Mouse (Mus musculus): Measurements from ENCODE around the gene Dnajc7. TPM values are rescaled to one million over a fixed set of nuclear protein-coding genes. Genes with fewer than 3 reads are reported as not detected.
A peak's percentile ranks its signal among the peaks of the same experiment; 100 is the strongest.
"Not testable (repeated sequence)": the region's sequence is repeated elsewhere in the genome, so short reads cannot be mapped to it uniquely, and the experiment has no call there.

Dnajc7 gene
- polyA plus RNA-seq, 1 experiment from 2014 or later, result 91.9 TPM

DNA sequence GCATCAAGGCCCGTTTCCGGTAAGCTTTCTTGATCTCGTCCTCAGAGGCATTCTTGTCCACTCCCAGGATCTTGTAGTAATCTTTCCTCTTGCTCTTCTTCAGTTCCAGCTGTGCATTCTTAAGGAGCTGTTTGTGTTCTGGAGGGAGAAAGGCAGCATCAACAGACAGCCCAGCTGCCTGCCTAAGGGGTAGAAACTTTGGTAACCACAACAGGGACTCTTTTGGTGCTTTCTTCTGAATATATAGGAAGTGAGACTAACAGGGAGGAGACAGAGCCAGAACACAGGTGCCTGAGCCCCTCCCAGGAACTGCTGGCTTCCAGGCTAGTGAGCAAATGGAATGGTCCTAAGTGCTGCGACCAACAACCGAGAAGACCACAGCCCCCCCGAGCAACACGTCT, 35.4 kb downstream of the Dnajc7 start:
- Histone ChIP-seq H3K4me3 (ENCODE audit: low read depth, low read length) (no peak overlapping the region), H3K9me3 (ENCODE audit: control insufficient read depth, low read length) (no peaks in the 10 kb centered on the region), H3K4me1 (replicated peaks; ENCODE audit: control insufficient read depth, insufficient read depth) (no peaks in the 10 kb centered on the region), H3K9ac (ENCODE audit: low read length) (no peak overlapping the region), H3K27ac (replicated peaks) (no peak overlapping the region), H3K27me3 (ENCODE audit: control insufficient read depth, insufficient read depth, low read length) (no peaks in the 10 kb centered on the region), H3K4me2 (replicated peaks; ENCODE audit: low read depth) (no peak overlapping the region), H3K36me3 (ENCODE audit: control insufficient read depth, insufficient read depth, low read length) (peaks cover 40% of the 10 kb centered on the region)
- WGBS, result 90% methylated on average over 7 of the region's 7 CpGs
- no peak for TF ChIP-seq EP300 (optimal IDR thresholded peaks at IDR 0.05)
- no peak for TF ChIP-seq CTCF (IDR thresholded peaks at IDR 0.05; ENCODE audit: low read depth)
- no peak for DNase-seq (ENCODE audit: low spot score)
- no peak for ATAC-seq (ENCODE audit: low FRiP score, low TSS enrichment)

DNA sequence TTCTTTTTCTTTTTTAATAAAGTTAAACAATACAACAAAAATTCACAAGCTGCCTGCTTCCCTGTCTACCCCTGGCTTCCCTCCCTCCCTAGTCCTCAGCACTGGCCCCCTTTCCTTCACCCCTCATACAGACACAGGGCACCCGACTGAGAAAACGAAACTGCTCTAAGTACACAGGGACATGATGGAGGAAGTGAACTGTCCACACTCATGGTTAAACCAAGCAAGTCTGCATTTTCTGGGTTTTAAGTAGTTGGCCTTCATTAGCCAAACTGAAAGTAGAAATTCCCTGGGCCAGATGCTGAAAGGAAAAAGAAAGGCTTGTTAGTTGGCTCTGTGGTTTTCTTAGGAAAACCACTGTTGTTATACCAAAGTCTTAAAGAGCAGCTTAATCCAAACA, 37.1 kb downstream of the Dnajc7 start:
- peaks cover 40% of the 10 kb centered on the region for H3K36me3 ChIP-seq (ENCODE audit: control insufficient read depth, insufficient read depth, low read length)
- no peaks in the 10 kb centered on the region for H3K4me1 ChIP-seq (replicated peaks; ENCODE audit: control insufficient read depth, insufficient read depth)
- DNase-seq (ENCODE audit: low spot score), result no peak
- WGBS, result 72% methylated on average over 2 of the region's 2 CpGs
- no peak for ATAC-seq (ENCODE audit: low FRiP score, low TSS enrichment)
- H3K4me3 ChIP-seq (ENCODE audit: low read depth, low read length), result no peak overlapping the region
- H3K9ac ChIP-seq (ENCODE audit: low read length), result no peak overlapping the region
- no peaks in the 10 kb centered on the region for H3K9me3 ChIP-seq (ENCODE audit: control insufficient read depth, low read length)
- no peak for TF ChIP-seq CTCF (IDR thresholded peaks at IDR 0.05; ENCODE audit: low read depth)
- no peak for TF ChIP-seq EP300 (optimal IDR thresholded peaks at IDR 0.05)
- H3K4me2 ChIP-seq (replicated peaks; ENCODE audit: low read depth), result no peak overlapping the region
- no peak overlapping the region for H3K27ac ChIP-seq (replicated peaks)
- H3K27me3 ChIP-seq (ENCODE audit: control insufficient read depth, insufficient read depth, low read length), result no peaks in the 10 kb centered on the region

DNA sequence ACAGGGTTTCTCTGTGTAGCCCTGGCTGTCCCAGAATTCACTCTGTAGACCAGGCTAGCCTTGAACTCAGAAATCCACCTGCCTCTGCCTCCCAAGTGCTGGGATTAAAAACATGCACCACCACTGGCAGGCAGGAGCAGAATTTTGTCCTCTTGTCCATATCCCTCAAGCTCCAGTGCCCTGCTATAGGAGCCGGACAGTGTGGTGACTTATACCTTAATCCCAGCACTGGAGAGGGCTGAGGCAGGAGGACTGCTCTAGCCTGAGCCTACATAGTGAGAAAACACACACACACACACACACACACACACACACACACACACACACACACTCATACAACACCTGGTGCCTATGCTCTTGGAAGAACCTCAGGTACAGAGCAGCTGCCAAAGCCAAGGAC, 37.6 kb downstream of the Dnajc7 start:
- 96% methylated on average over 1 of the region's 1 CpGs for WGBS
- peaks cover 37% of the 10 kb centered on the region for H3K36me3 ChIP-seq (ENCODE audit: control insufficient read depth, insufficient read depth, low read length)
- not testable (repeated sequence) for ATAC-seq (ENCODE audit: low FRiP score, low TSS enrichment)

DNA sequence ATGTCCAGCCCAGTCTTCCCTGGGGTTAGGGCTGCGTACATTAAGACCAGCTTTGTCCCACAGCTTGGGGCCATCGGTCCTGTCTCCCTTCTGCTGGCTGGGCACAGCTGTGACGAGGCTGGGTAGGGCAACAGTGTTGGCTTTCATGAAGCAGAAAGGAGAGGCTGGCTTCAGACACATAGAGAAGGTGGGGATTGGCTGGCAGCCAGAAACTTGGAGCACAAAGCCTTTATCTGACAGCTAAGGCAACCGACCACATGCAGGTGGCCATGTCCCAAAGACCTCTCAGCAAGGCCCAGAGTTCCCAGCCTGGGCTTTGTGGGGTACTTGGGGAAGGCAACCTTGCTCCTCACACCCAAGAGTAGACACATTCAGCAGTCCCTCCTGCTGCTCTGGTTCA, 38.2 kb downstream of the Dnajc7 start:
- H3K4me1 ChIP-seq (replicated peaks; ENCODE audit: control insufficient read depth, insufficient read depth), result no peaks in the 10 kb centered on the region
- H3K36me3 ChIP-seq (ENCODE audit: control insufficient read depth, insufficient read depth, low read length), result peaks cover 32% of the 10 kb centered on the region
- ATAC-seq (ENCODE audit: low FRiP score, low TSS enrichment), result peak; percentile 76
- H3K27me3 ChIP-seq (ENCODE audit: control insufficient read depth, insufficient read depth, low read length), result no peaks in the 10 kb centered on the region
- H3K9ac ChIP-seq (ENCODE audit: low read length), result no peak overlapping the region
- WGBS, result 42% methylated on average over 4 of the region's 4 CpGs
- TF ChIP-seq EP300 (optimal IDR thresholded peaks at IDR 0.05), result no peak
- TF ChIP-seq CTCF (IDR thresholded peaks at IDR 0.05; ENCODE audit: low read depth), result no peak
- no peaks in the 10 kb centered on the region for H3K9me3 ChIP-seq (ENCODE audit: control insufficient read depth, low read length)
- H3K27ac ChIP-seq (replicated peaks), result peak overlapping the region; percentile 53; the same call in 1 of the 2 replicates
- no peak overlapping the region for H3K4me2 ChIP-seq (replicated peaks; ENCODE audit: low read depth)
- H3K4me3 ChIP-seq (ENCODE audit: low read depth, low read length), result no peak overlapping the region
- peak; percentile 90 for DNase-seq (ENCODE audit: low spot score)

More for the DNA sequence above, 37.6 kb downstream of the Dnajc7 start:
- not testable (repeated sequence) for H3K27ac ChIP-seq (replicated peaks); DNase-seq (ENCODE audit: low spot score); H3K4me2 ChIP-seq (replicated peaks; ENCODE audit: low read depth); H3K4me3 ChIP-seq (ENCODE audit: low read depth, low read length); H3K27me3 ChIP-seq (ENCODE audit: control insufficient read depth, insufficient read depth, low read length); H3K9me3 ChIP-seq (ENCODE audit: control insufficient read depth, low read length); H3K9ac ChIP-seq (ENCODE audit: low read length); H3K4me1 ChIP-seq (replicated peaks; ENCODE audit: control insufficient read depth, insufficient read depth)

- WGBS, result 83% methylated on average over 13 of the region's 13 CpGs
- ATAC-seq (ENCODE audit: low FRiP score, low TSS enrichment), result no peak
Observed at GRCm38 (mm10) chr11:100580275-100580674, 39.7 kb downstream of the Dnajc7 start.

GRCm38 (mm10) chr11:100579116-100579799, 40.7 kb downstream of the Dnajc7 start:
- TF ChIP-seq EP300 (optimal IDR thresholded peaks at IDR 0.05) (no peak), CTCF (IDR thresholded peaks at IDR 0.05; ENCODE audit: low read depth) (no peak)
- 85% methylated on average over 9 of the region's 9 CpGs for WGBS
- Histone ChIP-seq H3K4me3 (ENCODE audit: low read depth, low read length) (no peak overlapping the region), H3K4me2 (replicated peaks; ENCODE audit: low read depth) (no peak overlapping the region), H3K9me3 (ENCODE audit: control insufficient read depth, low read length) (no peaks in the 10 kb centered on the region), H3K4me1 (replicated peaks; ENCODE audit: control insufficient read depth, insufficient read depth) (no peaks in the 10 kb centered on the region), H3K36me3 (ENCODE audit: control insufficient read depth, insufficient read depth, low read length) (peaks cover 17% of the 10 kb centered on the region), H3K9ac (ENCODE audit: low read length) (no peak overlapping the region), H3K27ac (replicated peaks) (no peak overlapping the region), H3K27me3 (ENCODE audit: control insufficient read depth, insufficient read depth, low read length) (no peaks in the 10 kb centered on the region)
- peak; percentile 50 for DNase-seq (ENCODE audit: low spot score)
- ATAC-seq (ENCODE audit: low FRiP score, low TSS enrichment), result no peak

More at GRCm38 (mm10) chr11:100580275-100580674, 39.7 kb downstream of the Dnajc7 start:
- Histone ChIP-seq H3K36me3 (ENCODE audit: control insufficient read depth, insufficient read depth, low read length) (peaks cover 21% of the 10 kb centered on the region), H3K9ac (ENCODE audit: low read length) (no peak overlapping the region), H3K4me1 (replicated peaks; ENCODE audit: control insufficient read depth, insufficient read depth) (no peaks in the 10 kb centered on the region), H3K4me2 (replicated peaks; ENCODE audit: low read depth) (no peak overlapping the region), H3K27me3 (ENCODE audit: control insufficient read depth, insufficient read depth, low read length) (no peaks in the 10 kb centered on the region), H3K9me3 (ENCODE audit: control insufficient read depth, low read length) (no peaks in the 10 kb centered on the region), H3K4me3 (ENCODE audit: low read depth, low read length) (no peak overlapping the region), H3K27ac (replicated peaks) (no peak overlapping the region)
- DNase-seq (ENCODE audit: low spot score), result no peak
- TF ChIP-seq CTCF (IDR thresholded peaks at IDR 0.05; ENCODE audit: low read depth) (no peak), EP300 (optimal IDR thresholded peaks at IDR 0.05) (no peak)

All from stomach, postnatal 0 days (tissue).